Mouse (Mus musculus): Measurements from ENCODE around the gene Tas2r123. TPM values are rescaled to one million over a fixed set of nuclear protein-coding genes. Genes with fewer than 3 reads are reported as not detected.

Gene Tas2r123
- not detected for polyA plus RNA-seq (2014; fragmentation: Illumina TruSeq; extraction: RNeasy Lipid Tissue Mini Kit (QIAGEN cat#74804); ENCODE audit: low read depth, low replicate concordance)

GRCm38 (mm10) chr6:132846842-132847241 lies at the start of gene Tas2r123:
Gene Tas2r123, plus strand, starts transcription at chr6:132847142.

GRCm38 (mm10) chr6:132802518-132802917 lies 44.4 kb upstream of the Tas2r123 start, which contains the start of gene Tas2r117:
Gene Tas2r117, plus strand, starts transcription at chr6:132802818.

GRCm38 (mm10) chr6:132855138-132855537 lies 8.2 kb downstream of the Tas2r123 start, which contains the start of gene Tas2r116:
Gene Tas2r116, plus strand, starts transcription at chr6:132855438.

GRCm38 (mm10) chr6:132867708-132868107 lies 20.8 kb downstream of the Tas2r123 start, which contains the start of gene Tas2r110:
Gene Tas2r110, plus strand, starts transcription at chr6:132868008.

GRCm38 (mm10) chr6:132892711-132893110 lies 45.8 kb downstream of the Tas2r123 start, which contains the start of gene Tas2r113:
Gene Tas2r113, plus strand, starts transcription at chr6:132893011.

Other genes with a start within 250 kb of the Tas2r123 start
- gene A630073D07Rik, start 195.6 kb upstream of the Tas2r123 start, polyA plus RNA-seq (2014; fragmentation: Illumina TruSeq; extraction: RNeasy Lipid Tissue Mini Kit (QIAGEN cat#74804); ENCODE audit: low read depth, low replicate concordance), result not detected
- not detected for gene Tas2r120, start 190.2 kb upstream of the Tas2r123 start, polyA plus RNA-seq (2014; fragmentation: Illumina TruSeq; extraction: RNeasy Lipid Tissue Mini Kit (QIAGEN cat#74804); ENCODE audit: low read depth, low replicate concordance)
- not detected for gene Tas2r121, start 146.1 kb upstream of the Tas2r123 start, polyA plus RNA-seq (2014; fragmentation: Illumina TruSeq; extraction: RNeasy Lipid Tissue Mini Kit (QIAGEN cat#74804); ENCODE audit: low read depth, low replicate concordance)
- not detected for gene Tas2r122, start 135.2 kb upstream of the Tas2r123 start, polyA plus RNA-seq (2014; fragmentation: Illumina TruSeq; extraction: RNeasy Lipid Tissue Mini Kit (QIAGEN cat#74804); ENCODE audit: low read depth, low replicate concordance)
- not detected for gene Tas2r115, start 109.1 kb upstream of the Tas2r123 start, polyA plus RNA-seq (2014; fragmentation: Illumina TruSeq; extraction: RNeasy Lipid Tissue Mini Kit (QIAGEN cat#74804); ENCODE audit: low read depth, low replicate concordance)
- not detected for gene Tas2r124, start 92.4 kb upstream of the Tas2r123 start, polyA plus RNA-seq (2014; fragmentation: Illumina TruSeq; extraction: RNeasy Lipid Tissue Mini Kit (QIAGEN cat#74804); ENCODE audit: low read depth, low replicate concordance)
- not detected for gene Tas2r102, start 85.0 kb upstream of the Tas2r123 start, polyA plus RNA-seq (2014; fragmentation: Illumina TruSeq; extraction: RNeasy Lipid Tissue Mini Kit (QIAGEN cat#74804); ENCODE audit: low read depth, low replicate concordance)
- gene Tas2r136, start 69.0 kb upstream of the Tas2r123 start, polyA plus RNA-seq (2014; fragmentation: Illumina TruSeq; extraction: RNeasy Lipid Tissue Mini Kit (QIAGEN cat#74804); ENCODE audit: low read depth, low replicate concordance), result not detected
- gene Tas2r117, start 44.3 kb upstream of the Tas2r123 start, polyA plus RNA-seq (2014; fragmentation: Illumina TruSeq; extraction: RNeasy Lipid Tissue Mini Kit (QIAGEN cat#74804); ENCODE audit: low read depth, low replicate concordance), result not detected
- gene Tas2r116, start 8.3 kb downstream of the Tas2r123 start, polyA plus RNA-seq (2014; fragmentation: Illumina TruSeq; extraction: RNeasy Lipid Tissue Mini Kit (QIAGEN cat#74804); ENCODE audit: low read depth, low replicate concordance), result not detected
- not detected for gene Tas2r110, start 20.9 kb downstream of the Tas2r123 start, polyA plus RNA-seq (2014; fragmentation: Illumina TruSeq; extraction: RNeasy Lipid Tissue Mini Kit (QIAGEN cat#74804); ENCODE audit: low read depth, low replicate concordance)
- gene Tas2r113, start 45.9 kb downstream of the Tas2r123 start, polyA plus RNA-seq (2014; fragmentation: Illumina TruSeq; extraction: RNeasy Lipid Tissue Mini Kit (QIAGEN cat#74804); ENCODE audit: low read depth, low replicate concordance), result not detected
- gene Tas2r125, start 62.5 kb downstream of the Tas2r123 start, polyA plus RNA-seq (2014; fragmentation: Illumina TruSeq; extraction: RNeasy Lipid Tissue Mini Kit (QIAGEN cat#74804); ENCODE audit: low read depth, low replicate concordance), result not detected
- gene Tas2r129, start 104.0 kb downstream of the Tas2r123 start, polyA plus RNA-seq (2014; fragmentation: Illumina TruSeq; extraction: RNeasy Lipid Tissue Mini Kit (QIAGEN cat#74804); ENCODE audit: low read depth, low replicate concordance), result not detected
- gene Tas2r131, start 110.8 kb downstream of the Tas2r123 start, polyA plus RNA-seq (2014; fragmentation: Illumina TruSeq; extraction: RNeasy Lipid Tissue Mini Kit (QIAGEN cat#74804); ENCODE audit: low read depth, low replicate concordance), result not detected
- gene Tas2r109, start 133.8 kb downstream of the Tas2r123 start, polyA plus RNA-seq (2014; fragmentation: Illumina TruSeq; extraction: RNeasy Lipid Tissue Mini Kit (QIAGEN cat#74804); ENCODE audit: low read depth, low replicate concordance), result not detected
- gene Tas2r103, start 190.0 kb downstream of the Tas2r123 start, polyA plus RNA-seq (2014; fragmentation: Illumina TruSeq; extraction: RNeasy Lipid Tissue Mini Kit (QIAGEN cat#74804); ENCODE audit: low read depth, low replicate concordance), result not detected
- not detected for gene Tas2r140, start 208.7 kb downstream of the Tas2r123 start, polyA plus RNA-seq (2014; fragmentation: Illumina TruSeq; extraction: RNeasy Lipid Tissue Mini Kit (QIAGEN cat#74804); ENCODE audit: low read depth, low replicate concordance)

Measured in liver, adult 10 weeks (tissue).